9 mouse cellular contexts compared by ENCODE assay signal in genomic region chr11:79624801-79625302, GRCm38 (mm10). TPM values are rescaled to one million over a fixed set of nuclear protein-coding genes. Genes with fewer than 3 reads are reported as not detected.
DNase-seq lines count a peak whose midpoint lies in the region; ATAC-seq lines count a peak whose summit lies in the region.
"Had no signal": no experiment of that assay in that cellular context is flagged by ENCODE, and none has a peak within 500 bp of the region (broad histone marks: within the 10 kb centered on the region; RNA-seq: fewer than 3 reads in every experiment).

No protein-coding gene starts in this region.

- H3K4me1 ChIP-seq in heart, embryonic 11.5 days (ENCODE audit: control insufficient read depth, insufficient read depth, low read length), result no peaks in the 10 kb centered on the region
- no peaks in the 10 kb centered on the region; the same call in 1 of the 2 replicates for H3K4me1 ChIP-seq in embryonic facial prominence, embryonic 14.5 days (ENCODE audit: control insufficient read depth, insufficient read depth, low read length)
- H3K4me1 ChIP-seq in hindbrain, embryonic 10.5 days (replicated peaks), result peaks cover 18% of the 10 kb centered on the region
- H3K4me1 ChIP-seq in midbrain, embryonic 11.5 days (ENCODE audit: control insufficient read depth, insufficient read depth, low read length), result no peaks in the 10 kb centered on the region
- H3K4me1 ChIP-seq: liver, embryonic 15.5 days had no signal

- no peak overlapping the region for H3K9ac ChIP-seq in heart, embryonic 11.5 days (ENCODE audit: low read depth, low read length)
- no peak overlapping the region for H3K9ac ChIP-seq in embryonic facial prominence, embryonic 14.5 days (ENCODE audit: low read depth, low read length)
- no peak overlapping the region for H3K9ac ChIP-seq in midbrain, embryonic 11.5 days (ENCODE audit: low read length)
- H3K9ac ChIP-seq: liver, embryonic 15.5 days had no signal

- peak; percentile 52 for DNase-seq in heart, adult 8-10 months (ENCODE audit: low spot score)
- peak; percentile 68 for DNase-seq in adrenal gland, postnatal 25 days
- peak; percentile 35 for DNase-seq in embryonic facial prominence, embryonic 14.5 days (ENCODE audit: low spot score)
- peak; percentile 69 for DNase-seq in hindbrain, embryonic 10.5 days (ENCODE audit: low spot score)
- peak; percentile 55 for DNase-seq in left cerebral cortex, adult 11 months (ENCODE audit: low spot score)
- peak; percentile 90 for DNase-seq in midbrain, embryonic 11.5 days (ENCODE audit: low spot score, missing footprints)
- DNase-seq in spleen, postnatal 10 days (ENCODE audit: low spot score in 2 of 2), result peak; percentile 29 to 71

- no peaks in the 10 kb centered on the region for H3K36me3 ChIP-seq in heart, embryonic 11.5 days (ENCODE audit: control insufficient read depth, insufficient read depth, low read length)
- no peaks in the 10 kb centered on the region for H3K36me3 ChIP-seq in embryonic facial prominence, embryonic 14.5 days (ENCODE audit: control insufficient read depth, insufficient read depth, low read length)
- H3K36me3 ChIP-seq in hindbrain, embryonic 10.5 days, result peaks cover 16% of the 10 kb centered on the region
- no peaks in the 10 kb centered on the region for H3K36me3 ChIP-seq in midbrain, embryonic 11.5 days (ENCODE audit: control insufficient read depth, insufficient read depth, low read length)
- H3K36me3 ChIP-seq: liver, embryonic 15.5 days had no signal

- no peak overlapping the region for H3K4me3 ChIP-seq in heart, embryonic 11.5 days (ENCODE audit: low read depth, low read length)
- H3K4me3 ChIP-seq in embryonic facial prominence, embryonic 14.5 days (ENCODE audit: low read depth, low read length), result no peak overlapping the region
- no peak overlapping the region for H3K4me3 ChIP-seq in hindbrain, embryonic 10.5 days
- H3K4me3 ChIP-seq in midbrain, embryonic 11.5 days (ENCODE audit: low read depth, low read length), result no peak overlapping the region
- H3K4me3 ChIP-seq: liver, embryonic 15.5 days had no signal

- no peak overlapping the region for H3K27ac ChIP-seq in heart, embryonic 11.5 days (ENCODE audit: low read depth, low read length)
- H3K27ac ChIP-seq in embryonic facial prominence, embryonic 14.5 days (replicated peaks; ENCODE audit: low read depth, low read length), result no peak overlapping the region
- no peak overlapping the region for H3K27ac ChIP-seq in hindbrain, embryonic 10.5 days
- H3K27ac ChIP-seq in midbrain, embryonic 11.5 days (ENCODE audit: low read depth, low read length), result no peak overlapping the region
- H3K27ac ChIP-seq: liver, embryonic 15.5 days had no signal

- peaks cover 3% of the 10 kb centered on the region; the same call in 1 of the 2 replicates for H3K27me3 ChIP-seq in heart, embryonic 11.5 days (ENCODE audit: control insufficient read depth, insufficient read depth, low read length)
- H3K27me3 ChIP-seq in embryonic facial prominence, embryonic 14.5 days (replicated peaks; ENCODE audit: control insufficient read depth, insufficient read depth, low read length), result no peaks in the 10 kb centered on the region
- no peaks in the 10 kb centered on the region for H3K27me3 ChIP-seq in hindbrain, embryonic 10.5 days (ENCODE audit: insufficient read depth, poor library complexity, severe bottlenecking)
- no peaks in the 10 kb centered on the region for H3K27me3 ChIP-seq in midbrain, embryonic 11.5 days (ENCODE audit: control insufficient read depth, insufficient read depth, low read length)
- H3K27me3 ChIP-seq: liver, embryonic 15.5 days had no signal

- H3K4me2 ChIP-seq in heart, embryonic 11.5 days, result no peak overlapping the region
- H3K4me2 ChIP-seq in embryonic facial prominence, embryonic 14.5 days (ENCODE audit: low read depth, low read length), result no peak overlapping the region
- H3K4me2 ChIP-seq in midbrain, embryonic 11.5 days, result no peak overlapping the region
- H3K4me2 ChIP-seq: liver, embryonic 15.5 days had no signal

- 22% methylated on average over 4 of the region's 4 CpGs for WGBS in heart, embryonic 11.5 days (ENCODE audit: insufficient replicate concordance)
- 50% methylated on average over 2 of the region's 4 CpGs for WGBS in embryonic facial prominence, embryonic 14.5 days
- 24% methylated on average over 4 of the region's 4 CpGs for WGBS in hindbrain, embryonic 10.5 days
- 15% methylated on average over 4 of the region's 4 CpGs for WGBS in midbrain, embryonic 11.5 days

- ATAC-seq in heart, embryonic 11.5 days (replicated peaks; ENCODE audit: insufficient number of reproducible peaks, low FRiP score, low TSS enrichment), result no peak
- ATAC-seq in embryonic facial prominence, embryonic 14.5 days (ENCODE audit: low read depth), result peak; percentile 67; the same call in 1 of the 2 replicates
- peak; percentile 57; the same call in 1 of the 2 replicates for ATAC-seq in midbrain, embryonic 11.5 days (ENCODE audit: low FRiP score)

- no peaks in the 10 kb centered on the region for H3K9me3 ChIP-seq in heart, embryonic 11.5 days (replicated peaks; ENCODE audit: control insufficient read depth, low read length)
- no peaks in the 10 kb centered on the region for H3K9me3 ChIP-seq in embryonic facial prominence, embryonic 14.5 days (ENCODE audit: control insufficient read depth, low read length)
- no peaks in the 10 kb centered on the region for H3K9me3 ChIP-seq in hindbrain, embryonic 10.5 days
- H3K9me3 ChIP-seq in midbrain, embryonic 11.5 days (ENCODE audit: control insufficient read depth, low read length), result no peaks in the 10 kb centered on the region
- H3K9me3 ChIP-seq: liver, embryonic 15.5 days had no signal

RNA-seq across cellular contexts. Expression of gene Rab11fip4, which starts 33.8 kb away (rescaled TPM):
- total RNA-seq in heart, adult 8-10 months (2022), result under 1 TPM in 3 of 4 experiments, not detected in 1; 0.05 to 0.40 (median 0.06) TPM
- polyA plus RNA-seq in heart, embryonic 11.5 days (2014; fragmentation: Nextera tagmentation; extraction: Ambion mirVana), result 0.42 and 0.73 TPM in 2 replicates
- total RNA-seq in adrenal gland, postnatal 25 days (2021), result 3.4 and 4.2 TPM in 2 replicates
- 4.7 and 5.4 TPM in 2 replicates for polyA plus RNA-seq in embryonic facial prominence, embryonic 14.5 days (2014; fragmentation: Nextera tagmentation; extraction: Ambion mirVana)
- polyA plus RNA-seq in hindbrain, embryonic 10.5 days (2016; fragmentation: Nextera tagmentation; extraction: Ambion mirVana), result 15.0 and 15.6 TPM in 2 replicates
- polyA plus RNA-seq in midbrain, embryonic 11.5 days (2014; fragmentation: Nextera tagmentation; extraction: Ambion mirVana), result 13.5 and 14.1 TPM in 2 replicates

Comparison
In these comparisons a context has a peak if more than half of its experiments do, and no peak if none do; other contexts are left out.
1. DNase-seq: peak in every context shown above with its lines; median percentile 90 in midbrain, embryonic 11.5 days; 69 in hindbrain, embryonic 10.5 days; 68 in adrenal gland, postnatal 25 days; 55 in left cerebral cortex, adult 11 months; 52 in heart, adult 8-10 months; 50 in spleen, postnatal 10 days; 35 in embryonic facial prominence, embryonic 14.5 days.